Mouse (Mus musculus) MEL (cell line): ENCODE results near the gene Pafah2. TPM values are rescaled to one million over a fixed set of nuclear protein-coding genes. Genes with fewer than 3 reads are reported as not detected.

Source experiments
- DNase-seq: peaks from one replicate; pipeline ENCODE4 v3.0.0; 2011; ENCODE audit warnings: low read depth, low spot score
- H3K27ac ChIP-seq: 2 replicates; pipeline ENCODE4 v1.5.1; 2012; ENCODE audit warnings: low read depth, mild to moderate bottlenecking, control low read depth, low read length, moderate library complexity; ENCODE audit not compliant: control insufficient read depth
- H3K27me3 ChIP-seq, 2 experiments: fragments of 150-350 bp in 1 of 2; sonication (generic) in 1 of 2; 2 replicates each; pipeline ENCODE4 v1.6.1; 2012; ENCODE audit warnings: low read length in 2 of 2, mild to moderate bottlenecking in 2 of 2, improper control_type of control experiment in 1 of 2, moderate library complexity in 1 of 2; ENCODE audit not compliant: insufficient read depth in 2 of 2, control insufficient read depth in 1 of 2
- H3K36me3 ChIP-seq, 2 experiments: 2 replicates each; pipeline ENCODE4 v1.6.1; 2012 to 2014; ENCODE audit warnings: low read length in 2 of 2, improper control_type of control experiment in 1 of 2, inconsistent platforms in 1 of 2, mild to moderate bottlenecking in 1 of 2; ENCODE audit not compliant: insufficient read depth in 2 of 2, control insufficient read depth in 1 of 2
- H3K4me1 ChIP-seq, 2 experiments: fragments of 150-350 bp in 1 of 2; sonication (generic) in 1 of 2; 2 replicates each; pipeline ENCODE4 v1.6.1; 2012; ENCODE audit warnings: low read length in 2 of 2, improper control_type of control experiment in 1 of 2, mild to moderate bottlenecking in 1 of 2; ENCODE audit not compliant: insufficient read depth in 2 of 2, control insufficient read depth in 1 of 2
- H3K4me3 ChIP-seq, 2 experiments: fragments of 150-350 bp in 1 of 2; sonication (generic) in 1 of 2; 2 replicates each; pipeline ENCODE4 v1.5.1; 2012; ENCODE audit warnings: low read depth in 2 of 2, low read length in 2 of 2, mild to moderate bottlenecking in 2 of 2, moderate library complexity in 2 of 2, control low read depth in 1 of 2, improper control_type of control experiment in 1 of 2; ENCODE audit not compliant: control insufficient read depth in 1 of 2, insufficient read depth in 1 of 2
- H3K79me2 ChIP-seq: 2 replicates; pipeline ENCODE4 v1.6.1; 2012; ENCODE audit warnings: mild to moderate bottlenecking, low read length, moderate library complexity; ENCODE audit not compliant: control insufficient read depth, poor library complexity, insufficient read depth
- H3K9ac ChIP-seq: 2 replicates; pipeline ENCODE4 v1.6.1; 2012; ENCODE audit warnings: low read depth, mild to moderate bottlenecking, control low read depth, low read length, moderate library complexity; ENCODE audit not compliant: control insufficient read depth, poor library complexity, severe bottlenecking
- H3K9me3 ChIP-seq: fragments of 150-350 bp; sonication (generic); replicated peaks from 2 replicates; pipeline ENCODE4 v1.6.1; 2012; ENCODE audit warnings: mild to moderate bottlenecking, low read length, improper control_type of control experiment, moderate library complexity; ENCODE audit not compliant: insufficient read depth
- ELF1 ChIP-seq: IDR thresholded peaks from 2 replicates; pipeline ENCODE4 v1.6.1; 2014; ENCODE audit warnings: low read depth, mild to moderate bottlenecking, inconsistent platforms, low read length, improper control_type of control experiment, moderate library complexity
- MEF2A ChIP-seq: IDR thresholded peaks from 2 replicates; pipeline ENCODE4 v1.6.1; 2014; ENCODE audit warnings: low read depth, mild to moderate bottlenecking, inconsistent platforms, low read length, improper control_type of control experiment; ENCODE audit not compliant: poor library complexity, insufficient replicate concordance, severe bottlenecking; ENCODE audit errors: extremely low read depth
- NRF1 ChIP-seq: IDR thresholded peaks from 2 replicates; pipeline ENCODE4 v1.6.1; 2014; ENCODE audit warnings: low read depth, mild to moderate bottlenecking, inconsistent platforms, low read length, improper control_type of control experiment, moderate library complexity; ENCODE audit not compliant: poor library complexity, insufficient read depth, severe bottlenecking
- POLR2AphosphoS2 ChIP-seq: IDR thresholded peaks from 2 replicates; pipeline ENCODE4 v1.6.1; 2011; ENCODE audit warnings: low read length, improper control_type of control experiment
- ZC3H11A ChIP-seq: IDR thresholded peaks from 2 replicates; pipeline ENCODE4 v1.6.1; 2012; ENCODE audit warnings: low read depth, mild to moderate bottlenecking, inconsistent platforms, low read length, improper control_type of control experiment
- polyA plus RNA-seq, 2 experiments: library from polyadenylated mRNA; stranded (reverse) in 1 of 2; unstranded in 1 of 2; fragments of >175 nt in 1 of 2; fragments of >200 nt in 1 of 2; gene quantifications; 2 replicates each; pipeline versions ENCODE4 v1.2.1 to v1.2.4; 2012; ENCODE audit warnings: low replicate concordance in 2 of 2, low read depth in 1 of 2; ENCODE audit not compliant: insufficient read length in 2 of 2, insufficient read depth in 1 of 2, missing spikeins in 1 of 2
- total RNA-seq: library from RNA; depleted of rRNA; stranded (reverse); fragments of 300-350 nt; gene quantifications from 2 replicates; pipeline ENCODE4 v1.2.3, GENCODE M21; 2012

Gene Pafah2
- total and polyA plus RNA-seq, 3 experiments = 6.0 to 10.6 TPM; not detected in 1

DNA sequence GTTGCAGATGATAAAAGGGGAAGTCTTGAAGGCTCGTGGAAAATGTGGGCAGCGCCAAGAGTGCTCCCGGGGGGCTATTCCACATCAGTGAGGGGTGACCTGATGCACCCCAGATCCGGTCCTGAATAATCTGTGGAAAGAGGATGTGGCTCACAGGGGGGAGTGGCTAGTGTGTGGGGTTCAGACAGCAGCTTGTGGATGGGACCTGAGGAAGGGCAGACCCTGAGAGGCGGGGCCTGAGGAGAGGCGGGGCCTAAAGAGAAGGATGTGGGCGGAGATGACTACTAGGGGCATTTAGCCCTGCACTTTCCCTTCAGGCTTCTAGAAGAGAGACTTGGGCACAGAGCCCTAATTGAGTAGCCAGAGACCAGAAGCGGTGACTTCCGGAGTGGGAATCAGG, 33.5 kb upstream of the Pafah2 start:
- Histone ChIP-seq H3K27me3 (peaks cover 0 to 1% of the 10 kb centered on the region in 2 experiments; a peak in 2 of 4 replicates), H3K4me3 (no peak overlapping the region)

DNA sequence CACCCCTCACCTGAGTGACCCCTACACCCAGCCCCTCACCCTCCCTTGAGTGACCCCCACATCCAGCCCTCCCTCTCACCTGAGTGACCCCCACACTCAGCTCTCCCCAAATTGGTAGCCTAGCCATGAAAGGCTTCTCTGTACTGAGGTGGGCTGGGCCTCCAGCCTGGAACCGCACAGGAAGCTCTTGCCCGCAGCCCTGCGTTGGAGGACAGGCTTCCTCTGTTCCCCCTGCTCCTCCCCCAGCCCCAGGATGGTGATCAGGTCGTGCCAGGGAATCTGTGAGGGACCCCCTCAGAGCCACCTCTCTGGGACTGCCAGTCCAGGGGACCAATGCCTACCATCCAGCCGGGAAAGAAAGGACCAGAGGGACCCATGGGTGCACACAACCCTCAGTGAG, 30.8 kb upstream of the Pafah2 start:
- no peak overlapping the region for H3K9ac ChIP-seq
- no peaks in the 10 kb centered on the region for H3K79me2 ChIP-seq
- no peak for DNase-seq
- H3K4me3 ChIP-seq = no peak overlapping the region
- H3K4me1 ChIP-seq = no peaks in the 10 kb centered on the region
- H3K36me3 ChIP-seq = no peaks in the 10 kb centered on the region
- H3K27me3 ChIP-seq = peaks cover 0 to 5% of the 10 kb centered on the region in 2 experiments; a peak in 2 of 4 replicates
- H3K9me3 ChIP-seq = no peaks in the 10 kb centered on the region
- TF ChIP-seq ZC3H11A = no peak
- no peak for TF ChIP-seq ELF1
- no peak for TF ChIP-seq MEF2A
- H3K27ac ChIP-seq = no peak overlapping the region

More for the DNA sequence above, 33.5 kb upstream of the Pafah2 start:
- Histone ChIP-seq H3K27ac (no peak overlapping the region), H3K36me3 (no peaks in the 10 kb centered on the region), H3K4me1 (no peaks in the 10 kb centered on the region), H3K79me2 (no peaks in the 10 kb centered on the region), H3K9me3 (no peaks in the 10 kb centered on the region), H3K9ac (no peak overlapping the region)
- TF ChIP-seq POLR2AphosphoS2 = no peak
- peak; percentile 35 for DNase-seq

DNA sequence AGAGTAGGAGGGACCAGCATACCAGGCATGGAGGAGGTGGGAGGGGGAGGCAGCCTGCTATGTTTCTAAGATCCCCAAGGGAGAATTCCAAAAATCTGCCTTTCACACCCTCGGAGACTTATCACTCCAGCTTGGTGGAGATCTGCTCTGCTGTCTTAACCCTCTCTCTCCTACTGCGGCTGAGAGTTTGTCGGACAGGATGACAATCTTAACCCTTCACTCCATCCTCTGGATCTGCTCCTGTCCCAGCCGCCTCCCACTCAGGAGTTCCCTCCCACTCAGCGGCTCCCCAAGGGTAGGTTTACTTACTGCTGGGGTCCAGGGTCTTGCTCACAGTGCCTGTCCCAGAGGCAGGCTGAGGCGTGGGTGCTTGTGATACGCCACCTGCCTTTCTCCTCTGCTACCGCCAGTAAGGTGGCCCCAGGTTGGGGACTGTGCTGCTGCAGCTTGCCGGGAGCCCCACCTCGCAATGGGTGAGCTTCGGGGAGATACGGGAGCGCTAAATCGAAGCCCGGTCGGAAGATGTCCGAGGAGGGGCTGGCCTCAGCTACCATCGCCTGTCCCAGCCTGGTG, 25.4 kb upstream of the Pafah2 start:
- Histone ChIP-seq H3K9me3 (no peaks in the 10 kb centered on the region), H3K36me3 (no peaks in the 10 kb centered on the region), H3K4me1 (no peaks in the 10 kb centered on the region), H3K27ac (no peak overlapping the region), H3K9ac (no peak overlapping the region), H3K79me2 (no peaks in the 10 kb centered on the region), H3K4me3 (no peak overlapping the region), H3K27me3 (peaks cover 0 to 5% of the 10 kb centered on the region in 2 experiments; a peak in 2 of 4 replicates)
- TF ChIP-seq NRF1 = no peak
- no peak for DNase-seq

DNA sequence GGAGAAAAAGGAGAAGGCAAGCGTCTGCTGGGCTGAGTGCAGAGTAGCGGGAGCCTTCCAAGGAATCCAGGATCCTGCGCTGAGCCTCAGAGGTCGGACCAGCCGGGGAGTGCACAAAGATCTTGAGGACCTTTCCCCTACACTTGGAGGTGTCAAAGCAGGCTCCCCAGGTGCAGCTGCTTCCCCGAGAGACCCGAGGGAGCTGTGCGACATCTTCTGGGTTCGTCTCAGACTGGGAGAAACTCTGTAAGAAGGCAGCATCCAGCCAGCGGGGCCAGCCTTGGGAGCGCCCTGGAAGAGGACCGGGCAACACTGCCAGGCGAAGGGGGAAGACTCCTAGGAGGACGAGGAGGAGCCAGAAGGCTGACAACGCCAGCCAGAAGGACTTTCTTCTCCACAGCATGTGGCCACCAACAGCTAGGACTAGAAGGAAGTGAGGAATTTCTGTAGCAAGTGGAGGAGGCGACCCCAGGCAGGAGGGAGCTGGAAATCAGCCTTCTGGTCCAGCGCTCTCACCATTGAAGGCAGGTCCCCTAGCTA, 24.7 kb upstream of the Pafah2 start:
- Histone ChIP-seq H3K27ac (no peak overlapping the region), H3K4me1 (no peaks in the 10 kb centered on the region), H3K79me2 (no peaks in the 10 kb centered on the region), H3K9me3 (no peaks in the 10 kb centered on the region), H3K27me3 (peaks cover 0 to 5% of the 10 kb centered on the region in 2 experiments; a peak in 2 of 4 replicates), H3K4me3 (no peak overlapping the region), H3K36me3 (no peaks in the 10 kb centered on the region), H3K9ac (no peak overlapping the region)
- no peak for TF ChIP-seq ELF1
- no peak for DNase-seq
